Mouse (Mus musculus): ENCODE results near the gene Rubcn. TPM values are rescaled to one million over a fixed set of nuclear protein-coding genes. Genes with fewer than 3 reads are reported as not detected.

Gene Rubcn
- polyA plus RNA-seq, 1 experiment from 2014 or later = 21.0 TPM

Other genes with a start within 250 kb of the Rubcn start
- 15.4 and 18.0 TPM in 2 replicates for gene Tnk2, start 233.9 kb downstream of the Rubcn start, polyA plus RNA-seq (2015; fragmentation: Nextera tagmentation; extraction: Ambion mirVana)
- 1.6 and 3.4 TPM in 2 replicates for gene Muc4, start 141.9 kb downstream of the Rubcn start, polyA plus RNA-seq (2015; fragmentation: Nextera tagmentation; extraction: Ambion mirVana)
- 0.11 and 0.34 TPM in 2 replicates for gene Muc20, start 80.3 kb downstream of the Rubcn start, polyA plus RNA-seq (2015; fragmentation: Nextera tagmentation; extraction: Ambion mirVana)
- 0.31 and 0.55 TPM in 2 replicates for gene Smbd1, start 67.3 kb downstream of the Rubcn start, polyA plus RNA-seq (2015; fragmentation: Nextera tagmentation; extraction: Ambion mirVana)
- 96.8 and 100 TPM in 2 replicates for gene Fyttd1, start 266 bp downstream of the Rubcn start, polyA plus RNA-seq (2015; fragmentation: Nextera tagmentation; extraction: Ambion mirVana)
- gene Lrch3, start 36.3 kb upstream of the Rubcn start, polyA plus RNA-seq (2015; fragmentation: Nextera tagmentation; extraction: Ambion mirVana) = 18.4 and 18.9 TPM in 2 replicates
- gene Iqcg, start 178.5 kb upstream of the Rubcn start, polyA plus RNA-seq (2015; fragmentation: Nextera tagmentation; extraction: Ambion mirVana) = 6.4 and 7.2 TPM in 2 replicates
- gene Rpl35a, start 178.7 kb upstream of the Rubcn start, polyA plus RNA-seq (2015; fragmentation: Nextera tagmentation; extraction: Ambion mirVana) = 895 and 1,004 TPM in 2 replicates
- 2.7 and 4.0 TPM in 2 replicates for gene Lmln, start 184.8 kb upstream of the Rubcn start, polyA plus RNA-seq (2015; fragmentation: Nextera tagmentation; extraction: Ambion mirVana)